Mouse (Mus musculus) gastrocnemius, postnatal 14 days (tissue): Measurements from ENCODE around the gene Cacfd1. TPM values are rescaled to one million over a fixed set of nuclear protein-coding genes. Genes with fewer than 3 reads are reported as not detected.

Experiments used
- DNase-seq: peaks from one replicate; pipeline ENCODE4 v3.0.0; 2021; ENCODE audit warnings: mixed read lengths
- intact Hi-C: fragments of 180-260 bp; cut with DNase I; formaldehyde crosslinking; loops from one replicate; pipeline ENCODE4 v1.15.1; 2025; ENCODE audit warnings: low total_unique reads
- total RNA-seq, 2 experiments: library from RNA; stranded (reverse); gene quantifications; 2 replicates each; pipeline ENCODE4 v1.2.3; 2021

The Cacfd1 gene
- total RNA-seq, 2 experiments from 2014 or later: 21.2 to 21.4 TPM

DNA sequence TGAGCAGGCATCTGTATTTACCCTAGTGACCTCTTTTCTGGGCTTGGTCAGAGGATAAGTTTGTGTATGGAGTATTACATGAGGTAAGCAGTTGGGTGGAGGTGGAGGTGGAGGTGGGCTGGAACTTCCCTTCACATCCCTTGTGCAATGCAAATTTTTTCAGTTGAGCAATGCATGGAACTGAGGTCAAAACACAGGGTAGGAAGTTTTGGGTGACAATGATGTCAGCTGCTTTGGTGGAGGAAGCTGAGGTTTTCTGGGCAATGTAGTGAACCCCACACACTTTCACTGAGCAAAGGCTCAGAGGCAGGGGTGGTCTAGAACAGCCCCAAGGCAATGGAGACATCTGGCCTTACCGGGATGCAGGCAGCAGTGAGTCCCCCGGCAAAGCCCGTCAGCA, 15.8 kb downstream of the Cacfd1 start:
- intact Hi-C loops: no loop called here
- no peak for DNase-seq

DNA sequence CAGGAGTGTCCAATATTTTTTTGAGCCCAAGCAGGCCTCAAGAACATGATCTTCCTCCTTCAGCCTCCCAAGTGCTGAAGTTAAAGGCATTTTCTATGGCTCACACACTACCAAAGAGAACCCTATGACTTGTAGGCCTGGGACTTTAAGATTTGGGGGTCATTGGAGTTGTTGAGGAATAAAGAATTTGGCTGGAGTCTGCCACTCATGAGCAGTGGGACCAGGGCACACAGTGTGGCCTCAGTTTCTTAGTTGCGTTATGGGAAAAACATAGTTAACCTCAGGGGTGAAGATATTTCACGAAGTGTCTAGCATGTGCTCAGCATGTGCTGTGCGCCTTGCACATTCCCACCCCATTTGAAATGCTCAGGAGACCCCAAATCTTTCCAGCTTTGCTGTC, 16.6 kb downstream of the Cacfd1 start:
- intact Hi-C loops: no loop called here
- DNase-seq: no peak

DNA sequence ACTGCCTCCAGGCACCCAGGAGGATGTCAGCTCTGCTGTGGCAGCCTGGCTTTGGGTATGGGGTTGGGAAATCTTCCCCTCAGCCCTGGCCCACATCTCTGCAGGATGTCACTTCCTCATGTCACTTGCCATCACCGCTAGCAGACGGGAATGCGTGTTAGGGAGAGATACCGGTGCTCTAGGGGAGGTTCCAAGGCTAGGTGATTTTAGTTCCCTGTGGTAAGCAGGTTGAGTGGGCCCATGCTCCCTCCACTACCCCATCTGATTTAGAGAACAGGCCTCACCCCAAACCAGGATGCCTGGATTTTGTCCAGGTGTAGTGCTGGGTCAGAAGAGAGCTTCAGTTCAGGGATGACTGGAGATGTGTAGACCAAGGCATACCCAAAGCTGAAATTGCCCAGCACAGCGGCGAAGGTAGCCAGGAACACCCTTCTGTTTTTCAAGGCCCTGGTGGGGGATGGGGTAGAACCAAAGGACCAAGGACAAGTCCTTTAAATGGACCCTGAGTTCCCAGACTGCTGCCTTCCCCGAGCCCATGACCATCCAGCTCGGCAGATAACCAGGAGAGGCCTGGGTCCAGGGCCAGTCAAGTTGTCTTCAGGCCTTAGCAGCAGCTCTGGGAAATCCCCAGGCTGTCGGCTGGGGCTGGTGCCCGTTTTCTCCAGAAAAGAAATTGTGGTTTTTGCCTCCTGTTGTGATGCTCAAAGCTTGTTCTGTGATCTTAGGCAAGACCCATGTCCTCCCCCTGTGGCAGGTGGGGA, 17.3 kb downstream of the Cacfd1 start:
- intact Hi-C loops: no loop called here
- no peak for DNase-seq

DNA sequence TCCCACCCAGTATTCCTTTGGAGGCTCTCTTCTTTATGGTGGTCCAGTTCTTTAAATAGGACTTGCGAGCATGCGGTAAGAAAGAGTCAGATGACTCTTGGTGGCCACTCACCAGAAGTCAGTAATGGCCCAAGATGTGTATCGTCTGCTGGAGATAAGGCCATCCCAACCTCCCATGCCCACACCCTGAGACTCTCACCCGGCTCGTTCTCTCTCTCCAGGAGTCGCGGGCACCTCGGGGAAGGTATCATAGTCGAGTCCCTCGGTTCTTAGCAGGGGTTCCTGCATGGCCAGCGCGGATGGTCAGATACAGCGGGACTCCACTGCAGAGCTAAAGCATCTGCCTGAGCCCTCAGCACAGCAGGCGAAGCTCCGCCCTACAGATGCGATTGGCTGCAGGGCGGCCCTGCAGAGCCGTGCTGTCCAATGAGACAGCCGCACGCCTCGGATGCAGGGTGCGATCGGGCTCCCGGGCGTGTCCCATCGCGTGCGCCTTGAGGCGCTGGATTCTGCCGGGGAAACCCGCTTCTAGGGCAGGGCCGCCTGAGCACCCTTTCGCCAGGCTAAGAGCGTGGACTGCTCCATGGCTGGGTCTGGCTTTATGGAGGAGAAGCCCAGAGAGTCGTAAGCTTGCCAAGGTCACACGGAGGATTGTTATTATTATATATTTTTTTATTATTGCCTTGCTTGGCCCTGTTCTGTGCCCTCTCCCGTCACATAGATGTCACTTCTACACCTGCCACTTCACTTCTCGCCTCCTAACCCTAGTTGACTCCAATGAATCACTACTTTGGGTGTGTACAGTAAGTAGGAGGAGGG, 18.1 kb downstream of the Cacfd1 start, which contains the start of gene Slc2a6:
Slc2a6 (minus strand) TSS at position 381 of the 819 bp plus-strand sequence.
- intact Hi-C loops: no loop called here
- DNase-seq: peak; percentile 88

DNA sequence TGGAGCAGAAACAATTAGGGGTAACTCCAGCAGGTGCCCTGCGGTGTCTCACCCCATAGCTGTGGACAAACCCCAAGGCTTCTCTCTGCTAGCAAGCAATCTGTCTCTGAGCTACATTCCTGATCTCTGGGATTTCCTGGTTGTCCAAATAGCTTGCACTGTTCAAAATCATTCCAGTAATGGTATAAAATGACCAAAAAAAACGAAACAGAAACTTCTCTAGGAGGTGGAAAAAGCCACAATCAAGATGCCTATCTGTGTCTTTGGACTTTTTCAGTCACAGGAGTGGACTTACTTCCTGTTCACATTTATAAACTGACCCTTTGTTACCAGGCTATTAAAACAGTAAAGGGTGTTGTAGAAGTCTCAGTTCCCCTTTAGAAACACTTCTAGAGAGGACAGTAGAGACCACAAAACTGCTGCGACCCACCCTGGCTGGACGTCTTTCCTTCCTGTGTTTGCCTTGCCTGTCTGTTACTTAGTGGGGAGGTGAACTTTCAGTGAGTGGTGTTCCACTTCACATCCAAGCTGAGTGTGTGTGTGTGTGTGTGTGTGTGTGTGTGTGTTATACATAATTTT, 18.8 kb downstream of the Cacfd1 start:
- intact Hi-C loops: no loop called here

DNA sequence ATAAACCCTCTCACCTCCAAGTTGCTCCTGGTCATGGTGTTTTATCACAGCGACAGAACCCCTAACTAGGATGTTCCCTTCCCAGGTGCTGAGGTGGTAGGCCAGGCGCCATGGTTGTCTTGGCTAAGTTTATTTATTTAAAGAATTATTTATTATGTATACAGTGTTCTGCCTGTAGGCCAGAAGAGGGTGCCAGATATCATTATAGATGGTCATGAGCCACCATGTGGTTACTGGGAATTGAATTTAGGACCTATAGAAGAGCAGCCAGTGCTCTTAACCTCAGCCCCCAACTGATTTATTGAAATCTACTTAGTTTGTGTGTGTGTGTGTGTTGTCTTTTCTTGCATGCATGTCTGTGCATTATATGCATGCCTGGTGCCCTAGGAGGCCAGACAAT, 22.6 kb downstream of the Cacfd1 start:
- intact Hi-C loops: loop anchor here (10.0 kb wide), 1 partner anchor 108 kb away; no protein-coding TSS in a partner anchor
- no peak for DNase-seq

More for the DNA sequence above, 18.8 kb downstream of the Cacfd1 start:
- DNase-seq: no peak

DNA sequence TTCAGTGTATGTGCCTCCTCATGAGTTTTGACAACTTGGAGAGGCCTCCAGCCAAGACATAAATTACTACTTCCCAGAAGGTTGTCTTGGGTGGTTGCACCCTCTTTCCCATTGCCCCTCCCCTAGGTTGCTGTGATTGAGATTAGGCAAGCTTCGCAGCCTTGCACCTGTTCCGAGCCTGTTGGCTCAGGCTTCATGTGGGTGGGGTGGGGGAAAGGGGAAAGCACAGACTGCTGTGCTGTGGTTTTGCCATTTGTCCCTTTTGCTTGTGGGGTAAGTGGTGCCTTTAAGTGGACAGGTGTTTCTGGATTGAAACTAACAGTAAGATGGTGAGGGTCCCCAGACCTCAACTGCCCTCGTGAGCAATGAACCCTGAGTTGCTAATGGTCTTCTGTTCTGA, 26.3 kb downstream of the Cacfd1 start:
- DNase-seq: no peak
- intact Hi-C loops: loop anchor here (5.0 to 10.0 kb wide), 2 partner anchors 111 to 189 kb away; no protein-coding TSS in a partner anchor

DNA sequence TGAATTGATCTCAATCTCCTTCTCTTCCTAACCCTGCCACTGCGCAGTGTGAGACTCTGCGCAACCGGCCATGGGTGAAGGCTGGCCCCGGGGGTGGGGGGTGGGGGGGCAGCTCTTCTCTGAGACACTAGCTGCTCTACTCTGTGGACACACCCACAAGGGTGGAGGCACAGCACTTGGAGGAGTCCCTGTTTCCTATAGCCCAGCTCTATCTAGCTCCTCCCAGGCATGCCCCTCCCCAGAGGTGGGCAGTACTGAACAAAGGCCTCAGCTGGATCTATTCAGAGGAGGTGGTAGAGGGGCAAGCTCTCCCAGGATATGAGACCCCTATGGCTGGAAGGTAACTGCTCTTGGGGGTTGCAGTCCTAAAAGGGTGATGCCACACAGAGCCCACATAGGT, 27.3 kb downstream of the Cacfd1 start:
- no peak for DNase-seq
- intact Hi-C loops: loop anchor here (5.0 to 10.0 kb wide), 2 partner anchors 112 to 190 kb away; no protein-coding TSS in a partner anchor

DNA sequence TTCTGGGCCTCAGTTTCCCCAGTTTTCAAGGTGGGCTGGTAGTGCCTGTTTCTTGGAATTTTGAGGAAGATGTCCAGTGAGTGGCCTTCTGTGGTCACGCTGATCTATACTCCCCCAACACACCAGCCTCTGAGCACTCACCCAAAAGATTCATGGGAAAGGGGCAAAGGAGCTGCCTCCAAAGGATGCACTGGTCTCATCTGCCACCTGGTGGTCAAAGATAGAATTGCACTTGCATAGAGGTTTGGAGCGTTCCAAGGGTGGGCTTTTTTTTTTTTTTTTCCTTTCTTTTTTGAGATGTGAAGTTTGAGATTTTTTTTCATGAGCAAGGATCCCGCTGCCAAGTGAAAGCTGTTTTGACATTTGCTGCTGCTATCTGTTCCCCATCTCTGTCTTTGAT, 28.9 kb downstream of the Cacfd1 start:
- intact Hi-C loops: loop anchor here (5.0 to 10.0 kb wide), 2 partner anchors 114 to 191 kb away; no protein-coding TSS in a partner anchor
- DNase-seq: peak; percentile 58

DNA sequence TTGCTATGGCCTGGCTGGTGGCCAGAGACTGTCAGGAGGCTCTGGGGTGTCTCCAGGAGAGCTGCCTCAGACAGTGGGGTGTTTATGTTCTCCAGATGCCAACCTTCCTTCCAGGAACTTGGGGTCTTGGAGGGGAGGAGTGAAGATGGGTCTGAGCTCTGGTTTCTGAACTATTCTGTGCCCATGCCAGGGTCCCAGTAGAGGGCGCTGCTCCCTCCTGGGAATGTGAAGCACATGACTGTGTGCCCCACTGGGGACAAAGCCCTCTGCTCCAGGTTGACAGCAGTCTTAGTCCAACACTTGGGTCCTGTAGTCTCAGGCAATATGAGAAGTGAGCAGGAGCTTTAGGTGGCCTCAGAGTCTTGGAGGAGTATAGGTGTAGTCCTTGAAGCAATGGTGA, 29.6 kb downstream of the Cacfd1 start:
- no peak for DNase-seq
- intact Hi-C loops: loop anchor here (5.0 to 10.0 kb wide), 2 partner anchors 114 to 192 kb away; no protein-coding TSS in a partner anchor

DNA sequence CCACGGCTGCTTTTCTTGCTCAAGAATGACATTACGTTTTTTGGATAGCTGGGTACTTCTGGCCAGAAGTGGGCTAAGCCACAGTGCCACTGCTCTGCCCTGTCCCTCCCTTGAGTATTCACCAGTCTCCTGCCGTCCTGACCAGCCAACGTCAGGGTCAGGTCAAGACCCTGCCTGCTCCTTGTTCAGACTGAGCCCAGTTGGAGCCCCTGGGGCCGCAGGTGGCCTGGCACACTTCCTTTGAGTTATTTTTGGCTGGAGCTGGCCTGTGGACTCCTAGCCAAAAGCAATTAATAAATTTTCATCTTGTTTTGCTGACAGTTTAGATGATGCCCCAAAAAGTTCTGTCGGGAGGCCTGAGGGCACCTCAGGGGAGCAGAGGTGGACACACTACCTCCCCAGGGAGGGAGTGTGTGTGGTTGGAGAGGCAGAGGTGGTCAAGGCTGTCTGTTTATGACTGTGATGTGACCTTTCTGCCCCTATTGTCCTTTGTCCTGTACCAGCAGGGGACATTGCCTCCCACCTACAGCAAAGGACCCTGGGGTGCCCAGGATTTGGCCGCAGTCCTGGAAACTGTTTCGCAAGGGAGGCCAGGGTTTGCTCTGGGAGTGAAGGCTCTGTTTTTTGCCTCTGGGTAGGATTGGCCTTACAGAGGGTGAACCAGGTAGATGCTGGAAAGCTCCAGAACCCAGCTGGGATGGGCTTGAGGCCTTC, 32.6 kb downstream of the Cacfd1 start:
- no peak for DNase-seq
- intact Hi-C loops: loop anchor here (2.0 kb wide), 1 partner anchor 195 kb away; no protein-coding TSS in a partner anchor

DNA sequence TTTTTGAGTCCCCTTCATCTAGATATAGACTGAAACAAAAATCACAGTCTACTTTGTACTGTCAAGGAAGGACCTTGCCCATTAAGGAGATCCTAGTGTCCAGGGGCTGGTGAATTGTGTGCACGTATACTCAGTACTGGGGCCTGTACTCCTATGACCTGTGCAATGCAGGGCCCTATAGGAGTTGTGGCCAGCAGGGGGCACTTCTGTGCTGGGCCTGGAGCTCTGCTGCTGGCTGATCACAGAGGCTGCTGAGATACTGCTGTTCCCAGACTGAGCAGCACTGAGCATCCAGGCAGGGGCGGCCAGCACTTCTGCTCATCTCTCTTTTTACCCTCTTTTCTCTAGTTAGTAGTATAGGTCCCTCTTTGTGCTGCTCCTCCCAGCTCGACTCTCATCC, 33.7 kb downstream of the Cacfd1 start:
- intact Hi-C loops: loop anchor here (2.0 kb wide), 1 partner anchor 193 kb away; no protein-coding TSS in a partner anchor
- DNase-seq: peak; percentile 88

DNA sequence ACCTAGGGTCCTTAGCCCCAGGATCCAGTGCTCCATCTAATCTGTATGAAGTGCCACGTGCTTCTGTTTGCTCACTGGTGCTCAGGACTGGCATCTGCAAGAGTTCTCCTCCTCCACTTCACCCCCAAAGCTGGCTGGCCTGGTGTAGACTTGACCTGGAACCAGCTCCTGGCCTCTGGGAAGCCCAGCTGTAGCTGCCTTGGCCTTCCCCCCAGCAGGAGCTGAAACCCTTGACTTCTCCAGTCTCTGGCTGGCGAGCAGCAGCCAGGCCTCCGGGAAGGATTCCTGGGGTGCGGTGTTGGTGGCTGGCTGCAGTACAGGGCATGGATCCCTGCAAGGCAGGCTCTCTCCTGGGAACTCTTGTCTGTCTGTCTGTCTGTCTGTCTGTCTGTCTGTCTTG, 34.4 kb downstream of the Cacfd1 start:
- peak; percentile 68 for DNase-seq
- intact Hi-C loops: no loop called here

DNA sequence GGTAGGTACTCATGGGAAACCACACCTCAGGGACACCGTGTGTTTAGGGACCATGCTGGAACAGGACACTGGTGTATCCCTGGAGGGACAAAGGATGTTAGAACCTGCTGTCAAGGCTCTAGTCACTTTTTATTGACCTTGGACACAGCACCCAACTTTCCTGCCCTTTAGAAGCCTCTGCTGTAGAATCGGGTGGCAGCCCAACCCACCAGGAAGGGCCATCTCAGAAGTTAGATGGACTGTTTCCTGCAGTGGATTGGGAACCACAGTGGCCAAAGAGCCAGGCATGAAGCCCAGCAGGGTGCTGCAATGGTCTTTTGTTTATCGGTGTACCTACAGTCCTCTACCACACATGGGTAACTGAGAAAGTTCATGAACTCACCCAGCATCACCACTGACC, 34.9 kb downstream of the Cacfd1 start:
- DNase-seq: no peak
- intact Hi-C loops: no loop called here

DNA sequence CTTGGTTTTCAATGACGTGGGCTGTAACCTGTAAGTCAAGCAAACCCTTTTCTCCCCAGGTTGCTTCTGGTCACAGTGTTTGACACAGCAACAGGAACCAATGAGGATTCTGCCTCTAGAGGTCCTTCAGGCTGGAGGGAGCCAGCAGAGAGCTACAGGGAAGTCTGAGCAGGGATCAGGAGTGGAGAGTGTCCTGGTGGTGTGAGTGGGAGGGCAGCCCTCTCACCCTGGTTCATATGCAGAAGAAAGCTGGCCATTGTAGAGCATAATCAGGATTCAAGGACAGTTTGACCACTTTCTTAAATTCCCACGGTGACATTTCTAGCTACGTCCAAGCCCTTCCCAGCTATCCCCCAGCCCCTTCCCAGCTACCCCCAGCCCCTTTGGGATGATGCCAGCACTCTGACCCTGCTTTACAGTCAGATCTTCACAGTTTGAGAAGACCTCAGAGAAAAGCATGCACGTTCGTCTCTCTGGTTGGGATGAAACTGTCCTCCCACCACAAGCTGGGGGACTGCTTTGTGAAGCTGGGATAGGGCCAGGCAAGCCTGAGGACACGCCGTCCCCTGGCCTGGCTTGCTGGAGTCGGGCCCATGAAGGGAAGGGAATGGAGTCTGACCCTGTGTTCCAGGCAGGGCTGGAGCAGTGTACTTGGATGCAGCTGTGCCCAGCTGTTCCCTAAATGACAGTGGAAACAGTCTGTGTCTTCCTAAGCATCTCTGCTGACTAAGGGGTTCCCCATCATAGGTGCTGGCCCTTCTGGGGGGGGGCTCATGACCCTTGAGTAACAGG, 36.4 kb downstream of the Cacfd1 start:
- intact Hi-C loops: no loop called here
- peak; percentile 84 for DNase-seq

DNA sequence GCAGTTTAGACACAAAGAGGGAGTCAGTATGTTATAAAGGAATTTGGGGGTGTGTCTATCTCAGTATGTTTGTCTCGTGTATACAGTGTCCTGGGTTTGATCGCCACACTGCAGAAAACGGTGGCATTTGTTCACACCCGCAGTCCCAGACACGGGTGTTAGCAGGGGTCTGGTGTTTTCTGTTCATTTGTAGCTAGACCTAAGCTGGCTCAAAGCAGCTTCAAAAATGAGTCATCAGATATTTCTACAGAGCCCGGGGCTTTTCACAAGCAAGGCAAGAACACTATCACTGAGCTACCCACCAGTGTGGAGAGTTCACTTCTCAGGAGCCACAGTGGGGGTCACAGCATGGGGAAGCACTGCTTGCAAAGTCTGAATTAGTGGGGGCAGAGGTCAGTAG, 39.7 kb downstream of the Cacfd1 start:
- intact Hi-C loops: no loop called here
- no peak for DNase-seq

DNA sequence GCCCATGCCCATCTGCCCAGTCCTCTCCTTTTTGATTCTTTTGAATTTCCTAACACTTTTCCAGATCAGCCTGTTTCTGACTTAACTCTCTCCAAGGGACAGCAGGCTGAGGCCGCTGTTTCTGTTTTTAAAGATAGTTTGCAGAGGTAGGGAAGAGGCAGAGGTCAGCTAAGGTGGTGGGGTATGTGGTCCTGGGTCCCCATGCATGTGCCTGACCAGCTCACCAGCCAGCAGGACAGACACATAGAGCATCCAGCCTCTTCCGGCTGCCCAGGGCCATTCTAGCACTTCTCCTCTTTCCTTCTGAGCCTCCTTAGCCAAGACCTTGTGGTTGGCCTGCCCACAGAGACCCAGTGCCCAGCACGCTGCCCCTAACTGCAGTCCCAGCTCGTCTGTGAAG, 48.5 kb downstream of the Cacfd1 start:
- intact Hi-C loops: no loop called here
- DNase-seq: no peak

DNA sequence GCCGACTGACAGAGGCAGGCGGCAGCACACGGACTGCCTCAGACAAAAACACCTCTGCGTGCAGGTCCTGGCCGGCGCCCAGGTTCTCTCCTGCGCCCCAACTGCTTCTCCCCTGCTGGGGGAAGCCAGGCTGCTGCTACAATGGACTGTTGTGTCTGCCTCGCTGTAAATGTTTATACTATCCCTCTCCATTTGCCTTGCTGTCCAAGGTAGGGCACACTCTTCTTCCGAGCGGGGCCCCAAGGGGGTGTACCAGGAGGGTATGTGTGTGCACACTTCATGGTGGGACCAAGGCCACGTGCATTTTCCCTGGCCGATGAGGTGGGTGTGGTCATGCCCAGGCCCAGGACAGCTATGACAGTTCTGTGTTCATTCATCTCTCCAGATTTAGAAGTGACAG, 49.0 kb downstream of the Cacfd1 start:
- intact Hi-C loops: no loop called here
- DNase-seq: no peak

DNA sequence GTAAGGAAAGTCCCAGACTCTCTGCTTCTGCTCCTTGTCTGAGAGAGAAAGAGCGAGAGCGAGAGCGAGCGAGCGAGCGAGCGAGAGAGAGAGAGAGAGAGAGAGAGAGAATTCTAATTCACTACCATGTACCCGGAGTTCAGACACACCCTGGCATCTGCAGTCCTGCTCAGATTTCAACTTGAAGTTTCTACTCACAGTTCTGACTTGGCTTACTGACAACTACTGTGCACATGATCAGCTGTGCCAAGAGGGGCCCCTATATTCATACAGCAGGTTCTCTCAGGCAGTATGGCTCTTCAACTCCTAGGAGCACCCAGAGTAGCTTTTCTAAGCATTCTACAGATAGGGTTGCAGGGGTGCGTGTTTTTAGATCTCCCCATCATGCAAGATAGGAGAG, 49.5 kb downstream of the Cacfd1 start:
- DNase-seq: no peak
- intact Hi-C loops: no loop called here
